Mouse (Mus musculus) heart, embryonic 10.5 days (tissue): ENCODE results near the gene Arhgap33. TPM values are rescaled to one million over a fixed set of nuclear protein-coding genes. Genes with fewer than 3 reads are reported as not detected.

Source experiments
- DNase-seq: peaks from one replicate; pipeline ENCODE4 v3.0.0-alpha.2; 2017; ENCODE audit warnings: low spot score
- H3K27ac ChIP-seq: fragments of 300-500 bp; sonication (generic); 2 replicates; pipeline ENCODE4 v1.5.1; 2016; ENCODE audit warnings: mild to moderate bottlenecking
- H3K27me3 ChIP-seq: fragments of 300-500 bp; sonication (generic); 2 replicates; pipeline ENCODE4 v1.6.1; 2016; ENCODE audit warnings: mild to moderate bottlenecking; ENCODE audit not compliant: poor library complexity, insufficient read depth, severe bottlenecking
- H3K36me3 ChIP-seq: fragments of 300-500 bp; sonication (generic); 2 replicates; pipeline ENCODE4 v1.6.1; 2016; ENCODE audit warnings: mild to moderate bottlenecking, moderate library complexity
- H3K4me1 ChIP-seq: fragments of 300-500 bp; sonication (generic); 2 replicates; pipeline ENCODE4 v1.6.1; 2016; ENCODE audit warnings: mild to moderate bottlenecking
- H3K4me3 ChIP-seq: fragments of 300-500 bp; sonication (generic); 2 replicates; pipeline ENCODE4 v1.5.1; 2016; ENCODE audit warnings: mild to moderate bottlenecking, moderate library complexity
- H3K9me3 ChIP-seq: fragments of 300-500 bp; sonication (generic); 2 replicates; pipeline ENCODE4 v1.6.1; 2016; ENCODE audit warnings: mild to moderate bottlenecking, moderate library complexity
- WGBS: fragments of 180-500 bp; shearing (Covaris S2); methylation state at CpG from one replicate; pipeline ENCODE4 v1.1.7; 2016; 5-methylcytosine and 5-hydroxymethylcytosine counted together
- polyA plus RNA-seq: library from polyadenylated mRNA; unstranded; fragments of >200 nt; fragmentation: Nextera tagmentation; extraction: Ambion mirVana; gene quantifications from 2 replicates; pipeline ENCODE4 v1.2.1, GENCODE M21; 2016

The Arhgap33 gene
- 8.5 and 9.0 TPM in 2 replicates for polyA plus RNA-seq

DNA sequence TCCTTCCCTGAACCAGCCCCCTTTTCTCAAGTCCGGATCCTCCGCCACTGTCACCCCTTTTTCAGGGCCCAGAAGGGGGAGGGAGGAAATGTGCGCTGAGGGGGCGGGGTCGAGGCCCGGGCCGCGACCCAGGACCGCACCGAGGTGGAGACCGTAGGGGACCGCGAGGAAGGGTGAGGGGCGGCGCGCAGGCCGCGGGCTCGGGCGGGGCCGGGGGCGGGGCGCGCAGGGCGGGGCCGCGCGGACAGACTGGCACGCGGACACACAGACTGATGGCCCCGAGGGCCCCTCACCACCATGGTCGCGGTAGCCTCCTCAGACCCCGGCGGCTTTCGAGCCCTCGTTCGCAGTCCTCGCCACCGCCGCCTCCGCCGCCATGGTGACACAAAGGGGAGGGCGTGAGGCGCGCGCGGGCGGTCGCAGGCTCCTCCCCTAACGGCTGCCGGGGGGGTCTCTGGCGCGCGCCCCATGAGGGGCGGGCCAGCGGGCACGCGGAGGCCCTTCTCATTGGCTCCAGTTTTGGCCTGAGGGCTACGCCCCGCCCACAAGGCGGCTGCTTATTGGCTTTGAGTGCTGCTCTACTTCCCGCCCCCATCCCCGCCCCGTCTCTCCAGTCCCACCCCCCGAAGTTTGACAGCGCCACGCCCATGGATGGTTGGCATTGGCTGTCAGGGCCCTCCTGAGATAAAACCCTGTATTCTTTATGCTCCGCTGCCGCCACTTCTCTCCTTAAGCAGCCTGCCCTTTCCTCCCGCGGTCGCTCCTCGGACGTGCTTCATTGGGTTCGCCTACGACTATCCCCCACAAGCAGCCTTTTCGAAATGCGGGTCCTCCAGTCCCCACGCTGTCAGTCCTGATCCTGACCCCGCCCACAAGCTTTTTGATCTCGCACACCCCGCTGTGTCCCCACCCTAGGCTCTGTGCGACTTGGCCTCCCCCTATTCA, at the start of gene Arhgap33:
Arhgap33 (minus strand) TSS at position 428 of the 945 bp plus-strand sequence.
- peaks cover 24% of the 10 kb centered on the region for H3K4me1 ChIP-seq
- peaks cover 33% of the 10 kb centered on the region for H3K36me3 ChIP-seq
- H3K4me3 ChIP-seq, result peak within 1 kb of the TSS; percentile 76
- DNase-seq, result peak; percentile 98
- peak within 1 kb of the TSS; percentile 90 for H3K27ac ChIP-seq
- H3K9me3 ChIP-seq, result no peaks in the 10 kb centered on the region
- peaks cover 22% of the 10 kb centered on the region for H3K27me3 ChIP-seq
- WGBS, result under 1% methylated on average over 50 of the region's 84 CpGs

DNA sequence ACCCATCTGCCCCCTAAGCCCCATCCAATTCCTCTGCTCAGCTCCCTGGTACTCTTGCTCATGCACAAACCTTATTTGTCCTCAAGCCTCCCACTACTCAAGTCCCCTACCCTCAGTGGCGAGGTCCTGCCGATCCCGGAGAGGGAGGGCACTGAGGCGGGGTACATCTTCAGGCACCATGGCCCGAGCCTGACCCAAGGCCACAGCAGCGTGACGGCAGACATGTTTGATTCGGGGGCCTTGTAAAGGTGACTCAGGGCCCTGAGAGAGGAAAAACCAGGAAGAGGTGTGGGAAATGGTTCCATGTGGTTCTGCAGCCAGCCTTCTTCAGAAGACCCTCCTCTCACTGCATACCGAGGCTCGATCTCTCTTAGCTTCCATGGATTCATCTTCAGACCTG, 49.5 kb upstream of the Arhgap33 start:
- WGBS, result 92% methylated on average over 10 of the region's 10 CpGs
- no peak for DNase-seq
- Histone ChIP-seq H3K27ac (no peak overlapping the region), H3K4me3 (no peak overlapping the region), H3K36me3 (peaks cover 75% of the 10 kb centered on the region), H3K4me1 (peaks cover 12% of the 10 kb centered on the region), H3K27me3 (no peaks in the 10 kb centered on the region), H3K9me3 (no peaks in the 10 kb centered on the region)

DNA sequence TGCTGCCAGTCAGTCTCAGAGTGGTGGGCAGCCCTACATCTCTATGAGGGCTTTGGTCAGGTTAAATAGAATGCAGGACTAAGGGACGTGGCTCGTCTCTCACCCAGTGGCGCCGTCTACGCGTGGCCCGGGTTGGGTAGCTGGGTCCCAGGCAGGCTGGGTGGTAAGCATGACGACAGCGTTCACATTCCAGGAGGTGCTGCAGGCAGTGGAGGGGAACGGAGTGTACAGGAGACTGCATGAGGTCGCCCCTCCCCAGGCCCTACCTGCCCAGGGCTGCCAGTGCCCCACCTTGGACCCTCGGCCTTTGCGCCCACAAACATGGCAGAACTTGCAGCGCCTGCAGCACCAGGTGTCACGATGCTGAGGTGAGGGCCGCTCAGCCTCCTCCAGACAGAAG, 46.7 kb upstream of the Arhgap33 start:
- DNase-seq, result no peak
- Histone ChIP-seq H3K4me3 (no peak overlapping the region), H3K4me1 (peaks cover under 1% of the 10 kb centered on the region), H3K27me3 (no peaks in the 10 kb centered on the region), H3K36me3 (peaks cover 100% of the 10 kb centered on the region), H3K9me3 (no peaks in the 10 kb centered on the region), H3K27ac (no peak overlapping the region)
- 94% methylated on average over 16 of the region's 16 CpGs for WGBS

DNA sequence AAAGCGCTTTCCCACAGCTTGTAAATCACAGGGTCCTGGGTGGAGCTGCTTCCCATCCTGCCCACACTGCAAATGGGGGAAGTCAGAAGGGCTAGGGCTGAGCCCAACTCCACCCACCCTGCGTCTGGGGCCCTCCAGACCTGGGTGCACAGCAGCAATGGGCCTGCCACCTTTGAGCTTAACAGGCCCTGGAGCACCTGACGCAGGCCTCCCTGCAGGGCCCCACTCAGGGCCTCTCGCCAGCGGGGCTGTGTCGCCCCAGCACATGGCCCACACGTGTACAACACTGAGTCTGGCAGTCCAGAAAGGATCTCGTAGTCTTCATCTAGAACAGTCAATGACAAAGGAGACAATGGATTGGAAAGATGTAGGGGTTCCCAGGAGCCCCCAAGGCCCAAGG, 45.1 kb upstream of the Arhgap33 start:
- H3K27ac ChIP-seq, result no peak overlapping the region
- H3K27me3 ChIP-seq, result no peaks in the 10 kb centered on the region
- peaks cover 100% of the 10 kb centered on the region for H3K36me3 ChIP-seq
- H3K4me1 ChIP-seq, result no peaks in the 10 kb centered on the region
- no peak overlapping the region for H3K4me3 ChIP-seq
- WGBS, result 92% methylated on average over 8 of the region's 8 CpGs
- DNase-seq, result no peak
- H3K9me3 ChIP-seq, result no peaks in the 10 kb centered on the region

DNA sequence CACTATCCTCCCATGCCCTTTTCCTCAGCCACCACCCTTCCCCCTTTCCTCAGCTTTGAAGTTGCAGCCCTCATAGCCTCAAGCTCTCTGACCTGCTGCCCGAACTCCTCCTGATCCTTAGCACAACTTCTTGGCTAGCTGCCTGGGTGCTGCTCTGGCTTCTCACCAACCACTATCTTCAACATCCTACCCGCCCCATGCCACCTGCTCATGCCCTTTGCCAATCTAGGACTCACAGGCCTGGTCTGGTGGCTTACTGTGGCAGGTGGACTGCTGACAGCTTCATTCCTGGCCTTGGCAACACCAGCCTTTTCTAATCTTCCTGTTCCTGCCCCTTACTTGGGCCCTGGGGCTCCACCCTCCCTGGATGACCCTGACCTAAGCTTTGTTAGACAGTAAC, 38.1 kb upstream of the Arhgap33 start:
- WGBS, result 82% methylated on average over 2 of the region's 2 CpGs

DNA sequence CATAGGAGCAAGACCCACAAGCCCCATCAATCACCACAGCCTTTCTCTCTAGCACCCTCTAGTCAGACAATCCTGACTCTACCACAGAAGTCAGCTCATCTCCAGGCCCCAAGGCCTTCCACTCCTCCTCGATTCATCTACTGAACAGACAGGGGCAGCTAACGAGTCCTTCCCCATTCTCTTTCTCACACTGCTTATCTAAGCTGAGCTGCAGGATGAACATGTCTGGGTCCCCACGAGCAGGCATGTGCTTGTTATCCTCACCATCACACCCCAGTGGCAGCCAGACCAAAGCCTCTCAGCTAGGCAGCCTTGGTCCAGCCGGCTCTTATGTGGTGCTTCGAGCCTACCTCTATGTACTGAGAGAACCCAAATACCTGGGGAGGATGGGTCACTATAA, 37.5 kb upstream of the Arhgap33 start:
- H3K27me3 ChIP-seq, result no peaks in the 10 kb centered on the region
- no peak overlapping the region for H3K27ac ChIP-seq
- DNase-seq, result no peak
- no peak overlapping the region for H3K4me3 ChIP-seq
- H3K36me3 ChIP-seq, result peaks cover 98% of the 10 kb centered on the region
- H3K4me1 ChIP-seq, result no peaks in the 10 kb centered on the region
- 82% methylated on average over 5 of the region's 5 CpGs for WGBS
- no peaks in the 10 kb centered on the region for H3K9me3 ChIP-seq

More for the DNA sequence above, 38.1 kb upstream of the Arhgap33 start:
- DNase-seq, result no peak
- Histone ChIP-seq H3K4me1 (no peaks in the 10 kb centered on the region), H3K4me3 (no peak overlapping the region), H3K9me3 (no peaks in the 10 kb centered on the region), H3K36me3 (peaks cover 100% of the 10 kb centered on the region), H3K27ac (no peak overlapping the region), H3K27me3 (no peaks in the 10 kb centered on the region)

DNA sequence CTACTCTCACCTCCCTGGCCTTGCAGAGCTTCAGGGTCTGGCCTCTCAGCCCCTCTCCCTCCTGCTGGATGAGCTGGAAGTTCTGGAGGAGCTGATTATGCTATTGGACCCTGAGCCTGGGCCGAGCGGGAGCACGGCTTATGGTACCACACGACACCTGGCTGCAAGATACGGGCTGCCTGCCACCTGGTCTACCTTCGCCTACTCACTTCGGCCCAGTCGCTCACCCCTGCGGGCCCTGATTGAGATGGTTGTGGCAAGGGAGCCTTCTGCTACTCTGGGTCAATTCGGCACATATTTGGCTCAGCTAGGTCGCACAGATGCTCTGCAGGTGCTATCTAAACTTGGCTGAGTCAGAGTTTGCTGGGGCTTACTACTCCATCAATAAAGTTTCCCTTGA, 32.7 kb upstream of the Arhgap33 start:
- Histone ChIP-seq H3K27ac (no peak overlapping the region), H3K4me1 (peaks cover 5% of the 10 kb centered on the region), H3K9me3 (no peaks in the 10 kb centered on the region), H3K36me3 (peaks cover 79% of the 10 kb centered on the region), H3K4me3 (no peak overlapping the region), H3K27me3 (no peaks in the 10 kb centered on the region)
- 89% methylated on average over 11 of the region's 11 CpGs for WGBS
- no peak for DNase-seq

DNA sequence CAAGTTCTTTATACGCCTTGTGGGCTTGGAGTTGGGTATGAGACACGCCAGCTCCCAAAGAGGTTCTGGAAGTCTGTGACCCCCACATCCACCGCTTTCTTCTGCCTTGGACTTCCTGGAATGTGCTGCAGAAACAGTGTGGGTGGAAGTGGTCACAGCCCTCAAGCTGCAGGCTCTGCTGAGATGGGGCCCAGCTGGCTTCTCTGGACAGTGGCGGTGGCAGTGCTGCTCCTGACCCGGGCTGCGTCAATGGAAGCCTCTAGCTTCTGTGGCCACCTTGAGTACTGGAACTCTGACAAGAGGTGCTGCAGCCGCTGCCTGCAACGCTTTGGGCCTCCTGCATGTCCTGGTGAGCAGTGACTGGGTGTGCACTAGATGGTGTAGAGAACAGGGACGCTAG, 31.2 kb upstream of the Arhgap33 start:
- WGBS, result 82% methylated on average over 9 of the region's 9 CpGs
- Histone ChIP-seq H3K9me3 (no peaks in the 10 kb centered on the region), H3K36me3 (peaks cover 67% of the 10 kb centered on the region)

DNA sequence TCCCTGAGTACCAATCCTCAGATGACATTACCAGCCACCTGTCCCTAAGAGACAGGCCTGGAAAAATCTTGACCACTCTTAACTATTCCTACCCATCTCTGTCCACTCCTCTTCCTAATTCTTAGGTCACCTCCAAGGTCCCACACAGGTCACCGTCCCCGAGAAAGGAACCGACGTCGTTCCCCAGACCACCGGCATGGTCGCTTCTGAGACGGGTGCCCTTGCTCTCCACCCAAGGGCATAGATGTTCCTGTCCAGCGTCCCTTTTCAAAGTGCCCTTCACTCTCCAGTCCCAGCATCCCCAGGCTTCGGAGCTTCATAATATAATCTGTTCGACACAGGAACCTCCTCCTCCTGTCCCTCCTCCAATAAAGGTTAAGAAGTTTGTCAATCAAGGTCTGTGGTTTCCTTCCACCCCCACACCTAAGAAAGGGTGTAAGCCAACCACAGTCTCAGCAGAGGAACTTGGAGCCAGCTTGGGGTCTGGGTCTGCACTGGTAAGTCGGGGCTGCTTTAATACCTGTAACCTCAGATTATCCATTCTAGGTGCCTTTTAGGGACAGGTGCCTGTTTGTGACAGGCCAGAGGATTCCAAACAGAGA, 30.2 kb upstream of the Arhgap33 start, which contains the start of gene Igflr1:
Igflr1 (plus strand) TSS at position 458 of the 602 bp plus-strand sequence.
- Histone ChIP-seq H3K36me3 (peaks cover 57% of the 10 kb centered on the region), H3K27ac (no peak within 1 kb of the TSS), H3K4me3 (peak within 1 kb of the TSS; percentile 79), H3K4me1 (peaks cover 5% of the 10 kb centered on the region), H3K9me3 (no peaks in the 10 kb centered on the region), H3K27me3 (no peaks in the 10 kb centered on the region)
- DNase-seq, result no peak
- 92% methylated on average over 12 of the region's 12 CpGs for WGBS

More for the DNA sequence above, 31.2 kb upstream of the Arhgap33 start:
- H3K27ac ChIP-seq, result no peak overlapping the region
- peaks cover 5% of the 10 kb centered on the region for H3K4me1 ChIP-seq
- H3K4me3 ChIP-seq, result no peak overlapping the region
- no peaks in the 10 kb centered on the region for H3K27me3 ChIP-seq
- DNase-seq, result no peak

DNA sequence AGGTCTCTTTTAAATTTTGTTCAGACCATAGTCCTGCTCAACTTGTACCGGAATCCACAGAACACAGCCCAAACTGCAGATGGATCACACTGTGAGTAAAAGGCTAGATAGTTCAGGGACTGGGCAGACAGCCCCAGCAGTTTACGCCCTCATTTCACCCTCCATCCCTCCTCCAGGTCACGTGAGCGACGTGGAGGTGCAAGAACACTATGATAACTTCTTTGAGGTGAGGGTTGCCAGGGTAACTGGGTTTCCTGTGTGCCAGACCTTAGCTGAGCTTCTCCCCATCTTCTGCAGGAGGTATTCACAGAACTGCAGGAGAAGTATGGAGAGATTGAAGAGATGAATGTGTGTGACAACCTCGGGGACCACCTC, 29.0 kb upstream of the Arhgap33 start:
- H3K4me3 ChIP-seq, result peak overlapping the region; percentile 79
- 26% methylated on average over 6 of the region's 6 CpGs for WGBS
- peaks cover 46% of the 10 kb centered on the region for H3K36me3 ChIP-seq
- no peaks in the 10 kb centered on the region for H3K9me3 ChIP-seq
- no peak for DNase-seq
- peaks cover 7% of the 10 kb centered on the region for H3K4me1 ChIP-seq
- H3K27ac ChIP-seq, result peak overlapping the region; percentile 95; the same call in 1 of the 2 replicates
- H3K27me3 ChIP-seq, result no peaks in the 10 kb centered on the region

DNA sequence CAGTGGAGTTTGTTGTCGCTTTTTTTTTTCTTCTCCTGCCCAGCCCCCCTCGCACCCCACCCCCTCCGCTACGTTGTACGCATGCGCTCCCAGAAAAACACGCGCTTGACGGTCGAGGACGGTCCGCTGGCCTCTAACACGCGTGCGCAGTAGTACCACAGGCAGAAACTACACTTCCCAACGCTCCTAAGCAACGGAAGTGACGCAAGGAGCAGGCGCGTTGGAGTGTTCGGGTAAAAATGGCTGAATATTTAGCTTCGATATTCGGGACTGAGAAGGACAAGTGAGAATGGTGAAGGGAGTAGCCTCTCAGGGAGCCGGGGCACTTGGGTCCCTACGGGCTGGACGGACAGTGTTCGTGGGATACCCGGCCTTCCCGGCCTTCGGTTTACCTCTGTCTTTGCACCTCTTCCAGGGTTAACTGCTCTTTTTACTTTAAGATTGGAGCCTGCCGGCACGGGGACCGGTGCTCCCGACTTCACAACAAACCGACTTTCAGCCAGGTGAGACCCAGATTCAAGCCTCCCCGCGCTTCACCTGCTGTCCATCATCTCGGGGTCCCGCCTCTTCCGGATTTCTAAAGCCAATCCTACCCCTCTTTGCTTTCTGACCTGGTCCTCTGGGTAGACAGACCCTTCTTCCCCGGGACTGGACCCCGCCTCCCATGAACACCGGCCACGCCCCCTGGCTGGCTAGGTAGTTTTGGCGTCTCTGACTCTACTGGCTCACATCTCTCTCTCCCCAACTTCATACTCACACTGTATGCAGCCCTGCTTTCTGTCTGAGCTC, 28.5 kb upstream of the Arhgap33 start, which contains the start of the genes U2af1l4, Gm49396 and Psenen:
U2af1l4 (plus strand) TSS at position 185 of the 789 bp plus-strand sequence.
Gm49396 (plus strand) TSS at position 228 of the 789 bp plus-strand sequence.
Psenen (minus strand) TSS at position 511 of the 789 bp plus-strand sequence.
- H3K27ac ChIP-seq, result peak within 1 kb of the TSS; percentile 95
- H3K4me3 ChIP-seq, result peak within 1 kb of the TSS; percentile 79
- under 1% methylated on average over 45 of the region's 45 CpGs for WGBS
- peak; percentile 99 for DNase-seq
- H3K4me1 ChIP-seq, result peaks cover 13% of the 10 kb centered on the region
- no peaks in the 10 kb centered on the region for H3K9me3 ChIP-seq
- no peaks in the 10 kb centered on the region for H3K27me3 ChIP-seq
- peaks cover 40% of the 10 kb centered on the region for H3K36me3 ChIP-seq

DNA sequence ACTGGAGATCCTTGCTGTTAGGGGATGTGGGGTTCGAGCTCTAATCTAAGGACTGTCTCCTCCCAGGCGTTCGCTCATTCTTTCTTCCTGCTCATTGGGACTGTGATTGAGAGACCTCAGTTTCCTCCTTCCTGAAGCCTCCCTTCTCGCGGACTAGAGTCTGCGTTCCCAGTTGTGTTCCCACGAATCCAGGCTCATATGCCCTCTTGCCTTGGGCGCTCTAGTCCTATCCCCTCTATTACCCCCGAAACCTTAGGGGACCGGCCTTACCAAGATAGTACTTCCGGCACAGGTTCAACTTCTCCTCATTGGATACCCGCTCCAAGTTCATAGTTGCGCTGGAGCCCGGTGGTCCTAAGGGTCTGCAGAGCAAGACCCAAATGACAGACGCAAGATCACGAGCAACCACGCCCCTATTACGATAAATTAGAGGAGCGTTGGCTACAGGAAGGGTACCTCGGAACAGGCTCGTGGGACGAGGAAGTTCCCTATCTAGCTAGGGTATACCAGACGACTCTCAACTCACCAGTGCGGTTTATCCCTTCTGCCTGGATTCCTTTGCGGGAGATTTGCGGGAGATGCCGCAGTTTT, 27.8 kb upstream of the Arhgap33 start:
- under 1% methylated on average over 27 of the region's 27 CpGs for WGBS
- H3K27me3 ChIP-seq, result no peaks in the 10 kb centered on the region
- no peaks in the 10 kb centered on the region for H3K9me3 ChIP-seq
- no peak for DNase-seq
- H3K4me1 ChIP-seq, result peaks cover 20% of the 10 kb centered on the region
- peak overlapping the region; percentile 79 for H3K4me3 ChIP-seq
- peaks cover 38% of the 10 kb centered on the region for H3K36me3 ChIP-seq
- H3K27ac ChIP-seq, result peak overlapping the region; percentile 95
